Mouse (Mus musculus): ENCODE measurements around the gene Msx2.

Gene Msx2

GRCm38 (mm10) chr13:53472614-53473124 lies at the start of gene Msx2:
Gene Msx2, minus strand, starts transcription at chr13:53473074.
- DNase-seq (ENCODE audit: low read depth, low spot score): no peak

GRCm38 (mm10) chr13:53521468-53521867 lies 48.6 kb upstream of the Msx2 start:
- no peak for DNase-seq (ENCODE audit: low read depth, low spot score)

GRCm38 (mm10) chr13:53520343-53520937 lies 47.6 kb upstream of the Msx2 start:
- DNase-seq (ENCODE audit: low read depth, low spot score): no peak

- DNase-seq (ENCODE audit: low read depth, low spot score): no peak
Observed at GRCm38 (mm10) chr13:53519727-53520126, 46.9 kb upstream of the Msx2 start.

GRCm38 (mm10) chr13:53518306-53518705 lies 45.4 kb upstream of the Msx2 start:
- no peak for DNase-seq (ENCODE audit: low read depth, low spot score)

GRCm38 (mm10) chr13:53514574-53514973 lies 41.7 kb upstream of the Msx2 start:
- peak; percentile 6 for DNase-seq (ENCODE audit: low read depth, low spot score)

GRCm38 (mm10) chr13:53511366-53511765 lies 38.5 kb upstream of the Msx2 start:
- no peak for DNase-seq (ENCODE audit: low read depth, low spot score)

- no peak for DNase-seq (ENCODE audit: low read depth, low spot score)
Observed at GRCm38 (mm10) chr13:53502406-53502805, 29.5 kb upstream of the Msx2 start.

GRCm38 (mm10) chr13:53501561-53502253 lies 28.8 kb upstream of the Msx2 start:
- no peak for DNase-seq (ENCODE audit: low read depth, low spot score)

GRCm38 (mm10) chr13:53501057-53501456 lies 28.2 kb upstream of the Msx2 start:
- DNase-seq (ENCODE audit: low read depth, low spot score): no peak

- DNase-seq (ENCODE audit: low read depth, low spot score): no peak
Observed at GRCm38 (mm10) chr13:53486512-53486911, 13.6 kb upstream of the Msx2 start.

- no peak for DNase-seq (ENCODE audit: low read depth, low spot score)
Observed at GRCm38 (mm10) chr13:53475701-53476188, 2.9 kb upstream of the Msx2 start.

GRCm38 (mm10) chr13:53474491-53474890 lies 1.6 kb upstream of the Msx2 start:
- DNase-seq (ENCODE audit: low read depth, low spot score): no peak

- no peak for DNase-seq (ENCODE audit: low read depth, low spot score)
Observed at GRCm38 (mm10) chr13:53473991-53474390, 1.1 kb upstream of the Msx2 start.

- no peak for DNase-seq (ENCODE audit: low read depth, low spot score)
Observed at GRCm38 (mm10) chr13:53473291-53473690, 417 bp upstream of the Msx2 start.

GRCm38 (mm10) chr13:53471926-53472613 lies 804 bp downstream of the Msx2 start:
- no peak for DNase-seq (ENCODE audit: low read depth, low spot score)

- DNase-seq (ENCODE audit: low read depth, low spot score): no peak
Observed at GRCm38 (mm10) chr13:53471411-53471810, 1.5 kb downstream of the Msx2 start.

- DNase-seq (ENCODE audit: low read depth, low spot score): no peak
Observed at GRCm38 (mm10) chr13:53470437-53471151, 2.3 kb downstream of the Msx2 start.

- DNase-seq (ENCODE audit: low read depth, low spot score): no peak
Observed at GRCm38 (mm10) chr13:53469756-53470155, 3.1 kb downstream of the Msx2 start.

GRCm38 (mm10) chr13:53468171-53468570 lies 4.7 kb downstream of the Msx2 start:
- no peak for DNase-seq (ENCODE audit: low read depth, low spot score)

- DNase-seq (ENCODE audit: low read depth, low spot score): no peak
Observed at GRCm38 (mm10) chr13:53466189-53466866, 6.5 kb downstream of the Msx2 start.
